Mouse (Mus musculus) heart, postnatal 0 days (tissue): ENCODE measurements around the gene Bola2. TPM values are rescaled to one million over a fixed set of nuclear protein-coding genes. Genes with fewer than 3 reads are reported as not detected.

Experiments
- ATAC-seq: fragments of 200-750 bp; cut with Nextera tagmentation; 2 replicates; pipeline ENCODE4 v1.8.0; 2017; ENCODE audit warnings: low read depth, moderate number of reproducible peaks, moderate library complexity; ENCODE audit not compliant: insufficient read depth
- DNase-seq: peaks from one replicate; pipeline ENCODE4 v3.0.0-alpha.2; 2016; ENCODE audit warnings: low spot score
- H3K27ac ChIP-seq: fragments of 300-500 bp; sonication (generic); 2 replicates; pipeline ENCODE4 v1.5.1; 2014; ENCODE audit warnings: low read depth, mild to moderate bottlenecking
- H3K27me3 ChIP-seq: fragments of 300-500 bp; sonication (generic); 2 replicates; pipeline ENCODE4 v1.6.1; 2014; ENCODE audit warnings: low read length, mixed read lengths; ENCODE audit not compliant: control insufficient read depth, insufficient read depth
- H3K36me3 ChIP-seq: fragments of 300-500 bp; sonication (generic); replicated peaks from 2 replicates; pipeline ENCODE4 v1.6.1; 2014; ENCODE audit warnings: low read length, mixed read lengths; ENCODE audit not compliant: control insufficient read depth, insufficient read depth
- H3K4me1 ChIP-seq: fragments of 300-500 bp; sonication (generic); 2 replicates; pipeline ENCODE4 v1.6.1; 2014; ENCODE audit warnings: antibody characterized with exemption; ENCODE audit not compliant: control insufficient read depth, insufficient read depth
- H3K4me2 ChIP-seq: fragments of 300-500 bp; sonication (generic); 2 replicates; pipeline ENCODE4 v1.6.1; 2014; ENCODE audit warnings: low read depth, mild to moderate bottlenecking, low read length, moderate library complexity
- H3K4me3 ChIP-seq: fragments of 300-500 bp; sonication (generic); 2 replicates; pipeline ENCODE4 v1.5.1; 2014; ENCODE audit warnings: low read depth, low read length
- H3K9ac ChIP-seq: fragments of 300-500 bp; sonication (generic); replicated peaks from 2 replicates; pipeline ENCODE4 v1.6.1; 2014; ENCODE audit warnings: low read depth, low read length, mixed read lengths
- H3K9me3 ChIP-seq: fragments of 300-500 bp; sonication (generic); replicated peaks from 2 replicates; pipeline ENCODE4 v1.6.1; 2016; ENCODE audit warnings: low read length; ENCODE audit not compliant: control insufficient read depth
- CTCF ChIP-seq: IDR thresholded peaks from 2 replicates; pipeline ENCODE4 v1.5.1; 2016; ENCODE audit warnings: antibody characterized with exemption, control low read depth, low read depth
- EP300 ChIP-seq: IDR thresholded peaks from 2 replicates; pipeline ENCODE4 v1.6.1; 2016; ENCODE audit warnings: antibody characterized with exemption, low read depth
- WGBS: fragments of 180-500 bp; shearing (Covaris S2); extraction: QIAGEN DNeasy Blood & Tissue Kit; methylation state at CpG from one replicate; pipeline ENCODE4 v1.1.7; 2014; 5-methylcytosine and 5-hydroxymethylcytosine counted together
- polyA plus RNA-seq: library from polyadenylated mRNA; unstranded; fragments of >200 nt; fragmentation: Nextera tagmentation; extraction: Ambion mirVana; gene quantifications from 2 replicates; pipeline ENCODE4 v1.2.1, GENCODE M21; 2015
- total RNA-seq: library from RNA; depleted of rRNA; stranded (reverse); fragments of >200 nt; gene quantifications from 2 replicates; pipeline ENCODE4 v1.2.3, GENCODE M21; 2014; ENCODE audit warnings: low replicate concordance

Gene Bola2
- total and polyA plus RNA-seq, 2 experiments from 2014 or later = 36.5 to 89.0 TPM

DNA sequence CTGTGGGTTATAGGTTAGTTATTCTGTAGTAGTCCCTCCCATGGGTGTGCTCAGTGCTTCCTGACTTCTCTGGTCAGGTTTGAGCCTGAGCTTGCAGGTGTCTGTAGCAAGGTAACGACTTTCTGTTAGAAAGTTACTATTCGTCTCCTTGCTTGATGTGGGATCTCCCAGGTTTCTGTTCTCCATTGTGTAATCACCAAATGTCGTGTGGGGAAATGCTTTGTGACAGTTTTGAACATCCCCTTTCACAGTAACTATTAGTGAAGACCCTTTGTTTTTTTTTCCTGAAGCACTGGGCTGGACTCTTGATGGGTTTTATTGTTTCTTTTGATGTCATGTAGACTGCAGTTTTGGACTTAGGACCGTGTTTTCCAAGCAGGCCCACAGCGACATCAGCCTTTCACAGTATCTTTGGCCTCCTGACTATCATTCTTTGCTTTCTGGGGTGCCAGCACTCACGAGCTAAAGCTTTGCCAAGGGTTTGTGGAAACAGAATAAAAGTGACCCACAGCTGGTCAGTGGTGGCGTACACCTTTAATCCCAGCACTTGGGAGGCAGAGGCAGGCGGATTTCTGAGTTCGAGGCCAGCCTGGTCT, 27.6 kb upstream of the Bola2 start:
- 73% methylated on average over 9 of the region's 9 CpGs for WGBS
- Histone ChIP-seq H3K27me3 (no peaks in the 10 kb centered on the region), H3K9me3 (no peaks in the 10 kb centered on the region), H3K9ac (no peak overlapping the region), H3K4me3 (no peak overlapping the region), H3K4me1 (no peaks in the 10 kb centered on the region), H3K4me2 (no peak overlapping the region), H3K27ac (peak overlapping the region; percentile 84), H3K36me3 (peaks cover 31% of the 10 kb centered on the region)
- DNase-seq (no peak), ATAC-seq (no peak)
- no peak for TF ChIP-seq CTCF
- TF ChIP-seq EP300 = no peak

DNA sequence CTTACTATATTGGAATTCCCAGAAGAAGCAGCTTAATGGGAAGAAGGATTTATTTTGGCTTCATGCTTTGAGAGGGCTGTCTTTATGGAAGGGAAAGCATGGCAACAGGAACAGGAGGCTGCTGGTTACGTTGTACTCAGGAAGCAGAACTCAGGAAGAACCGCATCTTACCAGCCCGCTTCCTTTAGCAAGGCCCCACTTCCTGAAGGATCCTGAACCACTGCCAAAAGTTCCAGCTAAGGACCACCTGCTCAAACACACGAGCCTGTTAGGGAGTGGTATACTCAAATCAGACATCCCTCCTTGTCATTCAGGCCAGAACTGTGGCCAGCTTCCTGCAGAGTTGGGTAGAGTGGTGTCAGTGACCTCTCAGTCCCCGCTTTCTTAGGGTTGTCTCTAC, 26.7 kb upstream of the Bola2 start:
- Histone ChIP-seq H3K4me3 (no peak overlapping the region), H3K27me3 (no peaks in the 10 kb centered on the region), H3K27ac (peak overlapping the region; percentile 84), H3K4me1 (no peaks in the 10 kb centered on the region), H3K9ac (no peak overlapping the region), H3K9me3 (no peaks in the 10 kb centered on the region), H3K4me2 (no peak overlapping the region), H3K36me3 (peaks cover 32% of the 10 kb centered on the region)
- ATAC-seq (peak; percentile 41; the same call in 1 of the 2 replicates), DNase-seq (peak; percentile 41)
- WGBS = 48% methylated on average over 5 of the region's 5 CpGs
- TF ChIP-seq EP300 (0 out of 2 replicates have a peak, but pooled peaks have one; percentile 44), CTCF (no peak)

DNA sequence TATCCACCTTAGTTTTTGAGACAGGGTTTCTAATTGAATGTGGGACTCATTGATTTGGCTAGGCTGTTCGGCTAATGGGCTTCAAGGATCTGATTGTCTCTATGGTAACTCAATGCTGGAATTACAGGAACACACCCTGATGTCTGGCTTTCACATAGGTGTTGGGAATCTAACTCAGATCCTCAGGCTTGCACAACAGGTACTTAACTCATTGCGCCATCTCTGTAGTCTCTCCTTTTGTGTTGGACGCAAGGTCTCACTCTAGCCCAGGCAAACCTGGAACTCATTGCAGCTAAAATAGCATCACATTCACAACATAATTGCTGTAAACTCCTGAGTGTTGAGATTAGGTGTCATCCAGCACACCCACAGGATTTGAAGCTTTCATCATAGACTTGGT, 25.0 kb upstream of the Bola2 start:
- no peaks in the 10 kb centered on the region for H3K9me3 ChIP-seq
- ATAC-seq (no peak), DNase-seq (no peak)
- H3K9ac ChIP-seq = no peak overlapping the region
- H3K4me2 ChIP-seq = no peak overlapping the region
- H3K27me3 ChIP-seq = no peaks in the 10 kb centered on the region
- no peak overlapping the region for H3K4me3 ChIP-seq
- no peak for TF ChIP-seq CTCF
- no peak for TF ChIP-seq EP300
- H3K27ac ChIP-seq = no peak overlapping the region
- 86% methylated on average over 3 of the region's 3 CpGs for WGBS
- no peaks in the 10 kb centered on the region for H3K4me1 ChIP-seq
- H3K36me3 ChIP-seq = peaks cover 23% of the 10 kb centered on the region

DNA sequence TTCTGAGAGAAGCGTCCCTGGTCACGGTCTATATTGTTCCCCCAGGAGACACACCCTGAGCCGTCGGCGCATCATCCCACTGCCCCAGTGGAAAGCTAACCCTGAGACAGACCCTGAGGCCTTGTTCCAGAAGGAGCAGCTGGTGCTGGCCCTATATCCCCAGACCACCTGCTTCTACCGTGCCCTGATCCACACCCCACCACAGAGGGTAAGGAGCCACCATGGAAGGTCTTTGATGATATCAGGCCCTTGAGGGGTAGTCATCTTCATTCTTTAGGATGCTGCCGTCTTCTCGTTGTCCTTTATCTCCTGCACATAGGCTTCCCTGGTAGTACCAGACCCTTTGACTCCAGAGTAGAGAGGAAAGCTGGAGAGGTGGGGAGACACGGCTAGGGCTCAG, 23.1 kb upstream of the Bola2 start:
- Histone ChIP-seq H3K36me3 (peaks cover 19% of the 10 kb centered on the region; the same call in 1 of the 2 replicates), H3K27ac (no peak overlapping the region), H3K9me3 (no peaks in the 10 kb centered on the region), H3K4me1 (peaks cover 6% of the 10 kb centered on the region), H3K9ac (no peak overlapping the region), H3K27me3 (no peaks in the 10 kb centered on the region), H3K4me3 (no peak overlapping the region), H3K4me2 (no peak overlapping the region)
- no peak for TF ChIP-seq EP300
- no peak for TF ChIP-seq CTCF
- 90% methylated on average over 9 of the region's 9 CpGs for WGBS
- DNase-seq (no peak), ATAC-seq (no peak)

DNA sequence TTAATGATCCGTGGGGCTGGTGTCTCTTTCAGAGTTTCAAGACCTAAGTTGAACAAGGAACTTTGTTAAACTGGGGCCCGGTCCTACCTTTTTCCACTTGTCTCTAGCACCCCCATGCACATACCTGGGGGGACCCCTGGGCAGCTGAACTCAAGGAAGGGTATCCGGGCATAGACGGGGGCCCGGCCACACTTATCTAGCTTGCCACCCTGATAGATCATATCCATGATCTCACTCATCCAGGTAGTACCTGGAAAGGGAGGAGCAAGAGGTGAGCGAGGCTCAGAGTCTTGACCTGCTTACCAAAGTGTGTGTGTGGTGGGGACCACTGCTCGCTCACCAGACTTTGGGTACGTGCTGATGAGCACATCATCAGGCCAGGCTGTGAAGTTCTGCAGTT, 20.1 kb upstream of the Bola2 start:
- Histone ChIP-seq H3K4me2 (peak overlapping the region; percentile 47), H3K4me1 (peaks cover 6% of the 10 kb centered on the region), H3K36me3 (peaks cover 12% of the 10 kb centered on the region; the same call in 1 of the 2 replicates), H3K27me3 (no peaks in the 10 kb centered on the region), H3K4me3 (no peak overlapping the region), H3K9ac (no peak overlapping the region), H3K27ac (peak overlapping the region; percentile 86; the same call in 1 of the 2 replicates), H3K9me3 (no peaks in the 10 kb centered on the region)
- WGBS = 90% methylated on average over 8 of the region's 8 CpGs
- no peak for DNase-seq
- ATAC-seq = no peak
- no peak for TF ChIP-seq CTCF
- no peak for TF ChIP-seq EP300

DNA sequence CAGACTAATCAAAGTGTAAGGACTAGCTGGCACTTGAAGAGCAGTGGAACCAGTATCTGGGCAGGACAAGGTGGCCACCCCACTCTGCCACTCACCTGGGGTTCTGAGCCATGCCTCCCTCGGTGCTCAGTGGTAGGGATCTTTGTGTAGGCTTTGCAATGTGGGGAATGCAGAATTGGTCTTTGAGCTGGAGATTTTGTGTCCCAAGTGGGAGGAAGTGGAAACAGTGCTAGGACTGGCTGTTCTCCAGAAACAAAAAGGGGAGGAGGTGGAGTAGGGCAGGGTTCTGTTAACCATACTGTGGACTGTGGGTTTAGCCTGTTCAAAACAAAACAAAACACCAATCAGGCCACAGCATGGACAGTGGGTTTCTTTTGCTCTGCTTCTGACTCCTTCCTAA, 19.0 kb upstream of the Bola2 start, which contains the start of gene Sult1a1:
Gene Sult1a1 (minus strand): TSS at position 226 of the 400 bp plus-strand sequence.
- H3K9ac ChIP-seq = peak within 1 kb of the TSS; percentile 19; the same call in 1 of the 2 replicates
- peak within 1 kb of the TSS; percentile 47 for H3K4me2 ChIP-seq
- H3K9me3 ChIP-seq = no peaks in the 10 kb centered on the region
- peak within 1 kb of the TSS; percentile 86 for H3K27ac ChIP-seq
- DNase-seq (peak; percentile 77), ATAC-seq (peak; percentile 88)
- peaks cover 6% of the 10 kb centered on the region for H3K4me1 ChIP-seq
- 0% methylated on average over 1 of the region's 1 CpGs for WGBS
- H3K36me3 ChIP-seq = peaks cover 12% of the 10 kb centered on the region; the same call in 1 of the 2 replicates
- no peak for TF ChIP-seq CTCF
- peak; percentile 75; the same call in 1 of the 2 replicates for TF ChIP-seq EP300
- H3K4me3 ChIP-seq = peak within 1 kb of the TSS; percentile 17
- H3K27me3 ChIP-seq = no peaks in the 10 kb centered on the region
